Mouse (Mus musculus) liver, postnatal 0 days (tissue): ENCODE data around the gene Slc39a11.

Source experiments
- CTCF ChIP-seq: sonication (generic); IDR thresholded peaks from 2 replicates; pipeline ENCODE4 v1.5.1; 2016; ENCODE audit warnings: antibody characterized with exemption, low read depth
- EP300 ChIP-seq: IDR thresholded peaks from 2 replicates; pipeline ENCODE4 v1.6.1; 2016; ENCODE audit warnings: antibody characterized with exemption, low read depth, mild to moderate bottlenecking

DNA sequence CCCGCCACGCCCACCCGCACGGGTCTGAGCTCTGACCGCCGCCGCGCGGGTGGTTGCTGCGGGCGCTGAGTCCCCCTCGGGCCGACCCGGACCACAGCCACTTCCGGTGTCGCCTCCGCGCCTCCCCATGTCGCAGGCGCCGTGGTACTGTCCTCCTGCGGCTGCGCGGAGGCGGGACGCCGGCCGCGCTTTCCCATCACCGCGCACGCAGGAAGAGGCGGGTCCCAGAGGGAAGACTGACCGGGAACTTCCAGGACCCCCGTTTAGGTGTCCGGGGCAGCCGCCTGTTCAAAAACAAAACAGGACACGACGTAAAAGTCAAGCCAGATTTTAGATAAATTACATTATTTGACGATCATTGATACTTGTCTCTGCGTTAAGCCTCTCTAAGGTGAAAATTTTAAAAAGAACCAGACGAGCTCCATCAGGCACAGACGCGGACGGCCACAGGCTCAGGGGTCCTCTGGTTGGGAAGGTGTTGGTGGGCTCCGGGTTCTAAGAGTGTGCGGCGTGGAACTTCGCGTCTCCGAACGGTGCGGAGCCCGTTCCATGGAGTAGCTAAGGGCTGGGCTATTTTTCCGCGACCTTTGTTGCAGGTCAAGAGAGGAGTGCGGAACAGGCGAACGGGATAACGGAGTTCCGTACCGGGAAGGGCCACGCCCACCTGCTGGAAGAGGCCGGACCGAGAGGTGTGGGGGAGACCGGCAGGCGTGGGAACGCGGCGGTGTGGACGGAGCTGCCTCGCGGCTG, 34.3 kb upstream of the Slc39a11 start, which contains the start of the genes Fam104a and D11Wsu47e:
- TF ChIP-seq CTCF (no peak), EP300 (peak; percentile 91)
